29 mouse cellular contexts compared by ENCODE assay signal in genomic region chrX:102936743-102937142, GRCm38 (mm10). TPM values are rescaled to one million over a fixed set of nuclear protein-coding genes. Genes with fewer than 3 reads are reported as not detected.
DNase-seq lines count a peak whose midpoint lies in the region; ATAC-seq and TF ChIP-seq lines count a peak whose summit lies in the region.
"Had no signal": no experiment of that assay in that cellular context is flagged by ENCODE, and none has a peak within 500 bp of the region (broad histone marks: within the 10 kb centered on the region; RNA-seq: fewer than 3 reads in every experiment).

No protein-coding gene starts in this region.

- DNase-seq in heart, adult 18-20 months = peak; percentile 19 to 42
- DNase-seq in kidney, postnatal 0 days (ENCODE audit: low spot score) = peak; percentile 9
- no peak for DNase-seq in kidney, postnatal 36 days
- peak; percentile 11 for DNase-seq in lung, postnatal 10 days
- DNase-seq in lung, postnatal 4 days = no peak
- DNase-seq in lung, postnatal 36 days = peak; percentile 4
- DNase-seq: adrenal gland, postnatal 10 days; cerebellum, adult 11 months; cerebellum, adult 8-10 months; cerebellum, postnatal 14 days; embryo, embryonic 11 days; gastrocnemius, adult 2 months; gastrocnemius, postnatal 25 days had no signal

- TF ChIP-seq CTCF in kidney, postnatal 0 days (IDR thresholded peaks at IDR 0.05; ENCODE audit: low read depth) = no peak

- H3K4me1 ChIP-seq in heart, embryonic 12.5 days (replicated peaks) = no peaks in the 10 kb centered on the region
- no peaks in the 10 kb centered on the region for H3K4me1 ChIP-seq in kidney, postnatal 0 days (replicated peaks; ENCODE audit: insufficient read depth, low read length)
- H3K4me1 ChIP-seq: embryonic facial prominence, embryonic 15.5 days had no signal

- peaks cover 38% of the 10 kb centered on the region for H3K27me3 ChIP-seq in heart, embryonic 12.5 days (replicated peaks)
- 0 out of 2 replicates have a peak, but pooled peaks cover 6% of the 10 kb centered on the region for H3K27me3 ChIP-seq in kidney, postnatal 0 days (ENCODE audit: insufficient read depth, low read length)

- H3K4me3 ChIP-seq in heart, embryonic 12.5 days = no peak overlapping the region
- H3K4me3 ChIP-seq in kidney, postnatal 0 days (replicated peaks; ENCODE audit: low read depth, low read length) = no peak overlapping the region
- H3K4me3 ChIP-seq: embryonic facial prominence, embryonic 15.5 days; erythroblast, embryonic 14.5 days; forebrain, embryonic 10.5 days; gastrocnemius, adult 2 months; heart, embryonic 15.5 days; hindbrain, embryonic 13.5 days had no signal

- H3K9ac ChIP-seq in heart, embryonic 12.5 days = no peak overlapping the region
- H3K9ac ChIP-seq in kidney, postnatal 0 days (ENCODE audit: low read depth, low read length) = no peak overlapping the region
- H3K9ac ChIP-seq: embryonic facial prominence, embryonic 15.5 days; heart, embryonic 15.5 days; hindbrain, embryonic 13.5 days had no signal

- no peaks in the 10 kb centered on the region for H3K9me3 ChIP-seq in heart, embryonic 12.5 days (replicated peaks)
- no peaks in the 10 kb centered on the region for H3K9me3 ChIP-seq in kidney, postnatal 0 days (replicated peaks; ENCODE audit: low read length)
- H3K9me3 ChIP-seq: embryonic facial prominence, embryonic 15.5 days; forebrain, embryonic 10.5 days; heart, embryonic 15.5 days; hindbrain, embryonic 13.5 days had no signal

- H3K4me2 ChIP-seq in heart, embryonic 12.5 days = no peak overlapping the region
- H3K4me2 ChIP-seq in kidney, postnatal 0 days (ENCODE audit: low read length) = no peak overlapping the region
- H3K4me2 ChIP-seq: embryonic facial prominence, embryonic 15.5 days; heart, embryonic 15.5 days; hindbrain, embryonic 13.5 days had no signal

- ATAC-seq in heart, embryonic 12.5 days (ENCODE audit: insufficient number of reproducible peaks, low FRiP score) = no peak
- ATAC-seq in kidney, postnatal 0 days (replicated peaks; ENCODE audit: low FRiP score, low read depth) = no peak
- ATAC-seq: forebrain, embryonic 14.5 days; hindbrain, postnatal 0 days had no signal

- H3K36me3 ChIP-seq in heart, embryonic 12.5 days = no peaks in the 10 kb centered on the region
- H3K36me3 ChIP-seq in kidney, postnatal 0 days (ENCODE audit: insufficient read depth, low read length) = no peaks in the 10 kb centered on the region
- H3K36me3 ChIP-seq: embryonic facial prominence, embryonic 15.5 days; forebrain, embryonic 10.5 days; heart, embryonic 15.5 days; hindbrain, embryonic 13.5 days had no signal

- no peak overlapping the region for H3K27ac ChIP-seq in heart, embryonic 12.5 days (ENCODE audit: poor library complexity, severe bottlenecking)
- no peak overlapping the region for H3K27ac ChIP-seq in kidney, postnatal 0 days
- H3K27ac ChIP-seq: embryonic facial prominence, embryonic 15.5 days; forebrain, embryonic 10.5 days; gastrocnemius, adult 2 months; heart, embryonic 15.5 days; hindbrain, embryonic 13.5 days; hindbrain, postnatal 0 days had no signal

- WGBS in heart, embryonic 12.5 days = 59% methylated on average over 5 of the region's 5 CpGs
- 43% methylated on average over 5 of the region's 5 CpGs for WGBS in kidney, postnatal 0 days

RNA-seq across cellular contexts. Expression of gene 1700018G05Rik, which starts 8.6 kb away (rescaled TPM):
- total RNA-seq in heart, adult 18-20 months (2021) = not detected
- not detected in 2 replicates for polyA plus RNA-seq in heart, embryonic 12.5 days (2016; fragmentation: Nextera tagmentation; extraction: Ambion mirVana)
- polyA plus RNA-seq in kidney, postnatal 0 days (2015; fragmentation: Nextera tagmentation; extraction: Ambion mirVana) = not detected in 2 replicates
- total RNA-seq: adrenal gland, postnatal 10 days; adrenal gland, postnatal 4 days; common myeloid progenitor, adult 5-6 weeks; gastrocnemius, adult 2 months; gastrocnemius, postnatal 25 days; granulocyte monocyte progenitor cell, adult 5-6 weeks; hematopoietic stem cell, adult 5-6 weeks; hindbrain, postnatal 0 days; MEL had no signal
- polyA plus RNA-seq: brain, embryonic 14.5 days; C2C12; embryonic facial prominence, embryonic 11.5 days; embryonic facial prominence, embryonic 15.5 days; erythroblast, embryonic 14.5 days; forebrain, embryonic 10.5 days; forebrain, embryonic 14.5 days; heart, embryonic 15.5 days; hindbrain, embryonic 13.5 days; hindbrain, postnatal 0 days had no signal

RNA-seq across cellular contexts. Expression of gene 1700011M02Rik, which starts 28.0 kb away (rescaled TPM):
- total RNA-seq in heart, adult 18-20 months (2021) = not detected
- not detected in 2 replicates for polyA plus RNA-seq in heart, embryonic 12.5 days (2016; fragmentation: Nextera tagmentation; extraction: Ambion mirVana)
- not detected in 2 replicates for polyA plus RNA-seq in kidney, postnatal 0 days (2015; fragmentation: Nextera tagmentation; extraction: Ambion mirVana)
- total RNA-seq: adrenal gland, postnatal 10 days; adrenal gland, postnatal 4 days; common myeloid progenitor, adult 5-6 weeks; gastrocnemius, adult 2 months; gastrocnemius, postnatal 25 days; granulocyte monocyte progenitor cell, adult 5-6 weeks; hematopoietic stem cell, adult 5-6 weeks; hindbrain, postnatal 0 days; MEL had no signal
- polyA plus RNA-seq: brain, embryonic 14.5 days; C2C12; embryonic facial prominence, embryonic 11.5 days; embryonic facial prominence, embryonic 15.5 days; erythroblast, embryonic 14.5 days; forebrain, embryonic 10.5 days; forebrain, embryonic 14.5 days; heart, embryonic 15.5 days; hindbrain, embryonic 13.5 days; hindbrain, postnatal 0 days had no signal

RNA-seq across cellular contexts. Expression of gene Dmrtc1a, which starts 28.3 kb away (rescaled TPM):
- under 1 TPM in 1 of 2 experiments, not detected in 1; 0.26 TPM for total RNA-seq in heart, adult 18-20 months (2021)
- polyA plus RNA-seq in heart, embryonic 12.5 days (2016; fragmentation: Nextera tagmentation; extraction: Ambion mirVana) = 0.18 and 0.33 TPM in 2 replicates
- polyA plus RNA-seq in kidney, postnatal 0 days (2015; fragmentation: Nextera tagmentation; extraction: Ambion mirVana) = 2.8 and 3.3 TPM in 2 replicates
- total RNA-seq: common myeloid progenitor, adult 5-6 weeks; gastrocnemius, adult 2 months; gastrocnemius, postnatal 25 days; granulocyte monocyte progenitor cell, adult 5-6 weeks; hematopoietic stem cell, adult 5-6 weeks; MEL had no signal
- polyA plus RNA-seq: C2C12; erythroblast, embryonic 14.5 days; forebrain, embryonic 10.5 days had no signal

Comparison
In these comparisons a context has a peak if more than half of its experiments do, and no peak if none do; other contexts are left out.
1. DNase-seq: peak in heart, adult 18-20 months (2 of 2), kidney, postnatal 0 days (single experiment), lung, postnatal 10 days (single experiment) and lung, postnatal 36 days (single experiment); none in kidney, postnatal 36 days (0 of 2) and lung, postnatal 4 days (0 of 2).